Mouse (Mus musculus) Muller cell, postnatal 12 days (primary cell): ENCODE results near the gene Hif1an.

Experiments used
- DNase-seq: peaks from one replicate; pipeline ENCODE4 v3.0.0-alpha.2; 2015; ENCODE audit errors: inconsistent ontology term

Gene Hif1an

DNA sequence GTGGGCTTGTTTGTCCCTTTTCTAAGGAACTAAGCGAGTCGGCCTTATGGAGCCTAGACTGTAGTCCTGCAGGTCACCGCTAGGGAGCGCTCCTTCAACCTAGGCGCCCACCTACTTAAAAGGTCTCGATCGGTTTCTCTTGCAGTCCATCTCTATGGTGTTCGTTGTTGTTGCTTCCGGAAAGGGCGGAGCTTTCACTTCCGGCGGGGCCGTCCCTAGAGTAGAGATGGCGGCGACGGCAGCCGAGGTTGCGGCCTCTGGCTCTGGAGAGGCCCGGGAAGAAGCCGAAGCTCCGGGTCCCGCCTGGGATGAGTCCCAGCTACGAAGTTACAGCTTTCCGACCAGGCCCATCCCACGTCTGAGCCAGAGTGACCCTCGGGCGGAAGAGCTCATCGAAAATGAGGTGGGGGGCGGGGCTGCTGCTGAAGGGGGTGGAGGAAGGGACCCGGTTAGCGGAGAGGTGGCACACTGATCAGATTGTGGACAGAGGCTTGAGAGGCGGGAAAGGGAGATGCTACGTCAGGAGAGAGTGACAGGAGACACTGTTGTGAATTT is at the start of gene Hif1an:
Gene Hif1an (plus strand): TSS at position 199 of the 555 bp plus-strand sequence.
- peak; percentile 94 for DNase-seq

DNA sequence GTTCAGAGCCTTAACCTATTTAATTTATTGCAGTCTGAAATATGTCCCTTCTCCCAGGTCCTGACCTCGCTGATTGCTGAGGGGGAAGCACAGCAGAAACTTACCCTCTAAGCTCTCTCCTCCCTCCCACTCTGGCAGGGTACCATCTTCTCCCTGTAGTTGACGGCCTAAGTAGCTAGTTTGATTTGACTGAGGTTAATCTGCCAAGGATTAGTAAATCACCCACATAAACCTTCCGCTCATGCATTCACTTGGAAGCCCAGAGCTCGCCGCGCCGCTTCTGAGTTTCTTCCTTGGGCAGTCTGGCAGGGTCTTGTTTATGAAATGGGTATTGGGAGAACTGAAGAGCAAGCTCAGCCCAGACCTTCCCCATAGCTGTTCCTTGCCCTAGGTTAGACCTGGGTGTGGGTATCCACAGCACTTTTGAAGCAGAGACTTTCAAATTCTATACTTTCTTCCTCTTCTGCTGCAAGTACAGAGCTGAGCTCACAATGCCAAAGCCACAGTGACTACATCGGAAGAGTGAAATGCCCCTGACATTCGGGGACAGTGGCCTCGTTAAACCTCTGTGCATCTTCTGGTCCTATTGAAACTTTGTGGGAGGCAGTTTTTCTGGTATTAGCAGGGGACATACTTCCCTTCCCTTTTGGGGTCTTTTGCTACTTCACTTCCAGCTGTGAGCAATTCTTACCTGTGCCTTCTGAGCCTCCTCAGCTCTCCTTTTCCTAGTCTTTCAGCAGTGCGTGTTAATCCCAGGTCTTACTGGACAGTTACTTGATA is 49.4 kb upstream of the Hif1an start:
- no peak for DNase-seq

DNA sequence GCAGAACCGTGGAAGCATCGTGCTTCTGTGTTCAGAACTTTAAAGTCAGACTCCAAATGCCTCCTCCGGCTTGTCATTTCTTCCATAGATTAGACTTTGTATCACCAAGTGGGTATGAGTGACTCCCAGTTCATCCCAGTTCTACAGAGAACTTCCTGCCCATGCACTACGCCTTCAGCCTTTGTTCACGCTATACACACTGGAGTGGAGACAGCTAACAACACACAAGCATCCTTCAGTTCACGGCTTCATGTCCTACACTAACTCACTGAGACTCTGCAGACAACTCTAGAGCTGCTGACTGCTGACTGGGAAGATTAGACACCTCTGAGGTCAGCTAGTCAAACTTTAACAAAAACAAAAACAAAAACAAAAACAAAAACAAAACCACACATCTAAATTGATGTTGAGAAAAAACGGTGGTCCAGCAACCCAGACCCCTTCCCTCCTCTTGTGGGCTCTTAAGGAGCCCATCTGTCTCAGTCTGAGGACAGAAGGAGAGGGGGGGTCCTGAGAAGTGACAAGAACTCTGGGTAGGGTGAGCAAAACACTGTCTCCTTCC is 48.6 kb upstream of the Hif1an start:
- DNase-seq, result no peak

DNA sequence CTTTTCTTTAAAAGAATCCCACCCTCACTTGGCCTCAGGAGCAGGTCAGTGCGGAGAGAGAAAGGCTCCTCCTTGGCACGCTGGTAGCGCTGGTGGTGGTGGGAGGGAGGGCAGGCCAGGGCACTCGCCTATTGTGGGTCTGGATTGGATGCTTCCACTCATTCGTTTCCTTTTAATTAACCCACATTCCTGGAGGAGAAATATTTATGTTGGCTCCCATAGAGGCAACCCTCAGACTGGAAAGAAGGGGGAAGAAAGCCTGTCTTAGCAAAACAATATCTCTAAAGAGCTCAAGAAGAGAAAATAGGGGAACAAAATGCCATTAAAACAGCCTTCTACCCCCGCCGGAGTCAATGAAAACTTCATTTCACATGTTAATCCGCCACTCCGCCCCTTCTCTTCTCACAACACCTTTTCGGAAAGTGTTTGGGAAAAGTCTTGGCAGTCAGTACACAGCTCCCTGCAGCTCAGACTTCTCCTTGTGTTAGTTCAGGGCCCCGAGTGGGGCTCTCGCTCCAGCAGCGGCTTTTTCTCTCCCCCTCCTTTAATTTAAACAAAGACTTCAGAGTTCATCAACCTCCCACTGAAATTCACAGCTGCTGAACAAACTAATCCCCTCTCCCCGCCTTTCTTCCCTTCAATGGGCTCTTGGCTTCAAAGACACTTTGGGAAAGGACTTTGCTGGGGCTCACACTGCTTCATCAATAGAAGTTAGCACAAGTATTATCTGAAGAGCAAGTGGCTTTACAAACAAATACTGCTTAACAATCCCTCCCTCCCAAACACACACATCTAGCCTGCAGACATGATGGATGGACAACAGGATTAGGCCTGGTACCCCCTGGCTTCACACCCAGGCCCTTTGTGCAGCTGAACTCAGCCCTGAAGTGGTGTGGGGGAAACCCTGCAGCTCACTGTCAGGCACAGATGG is 47.9 kb upstream of the Hif1an start:
- DNase-seq, result peak; percentile 86

DNA sequence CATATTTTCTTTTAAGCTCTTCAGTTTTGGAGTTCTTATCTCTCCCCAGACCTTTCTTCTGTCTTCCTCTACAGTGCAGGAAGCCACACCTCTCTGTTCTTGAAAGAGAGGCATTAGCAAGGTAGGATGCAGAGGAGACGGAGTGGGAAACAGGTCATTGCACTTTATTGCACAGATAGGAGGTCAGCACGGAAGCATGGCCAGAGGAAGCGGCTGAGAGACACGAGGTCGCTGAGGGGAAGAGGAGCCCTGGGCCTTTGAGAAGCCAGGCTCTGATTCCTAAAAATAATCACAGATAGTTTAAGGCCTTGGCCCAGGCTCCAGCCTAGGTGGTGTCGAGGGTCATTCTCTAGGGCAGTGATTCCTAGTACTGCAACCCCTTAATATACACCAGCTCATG is 46.9 kb upstream of the Hif1an start:
- no peak for DNase-seq

DNA sequence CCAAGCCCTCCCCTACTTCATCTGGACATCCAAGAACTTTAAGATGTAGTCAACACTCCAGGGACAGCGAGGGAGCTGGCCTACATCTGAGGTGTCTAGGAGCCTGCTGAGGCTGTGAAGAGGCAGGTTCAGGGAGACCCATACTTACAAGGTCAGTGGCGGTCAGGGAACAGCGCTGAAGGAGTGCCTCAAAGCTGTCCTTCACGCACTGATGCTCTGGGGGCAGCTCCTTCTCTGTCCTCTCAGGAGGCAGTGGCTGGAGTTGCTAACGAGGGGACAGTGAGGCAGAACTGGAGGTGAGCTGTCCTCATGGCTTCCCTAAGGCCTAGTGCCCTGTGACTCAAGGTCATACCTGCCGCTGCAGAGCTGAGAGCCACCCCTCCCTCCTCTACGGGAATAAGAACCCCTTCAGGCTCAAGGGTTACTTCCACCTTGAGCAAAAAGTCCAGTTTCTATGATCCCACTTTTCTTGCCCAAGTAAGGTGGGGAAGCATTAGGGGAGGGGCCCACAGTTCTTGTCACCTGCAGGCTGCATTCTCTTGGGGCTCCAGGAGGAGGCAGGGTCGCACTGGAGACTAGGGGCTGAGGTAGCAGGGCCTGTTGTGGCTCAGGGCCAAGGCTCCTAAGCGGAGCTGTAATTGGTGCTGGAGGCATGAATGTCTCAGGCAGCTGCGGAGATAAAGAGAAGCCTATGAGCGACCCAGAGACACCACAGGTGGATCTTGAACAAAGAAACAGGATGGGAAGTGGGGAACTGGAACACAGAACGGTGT is 44.5 kb upstream of the Hif1an start:
- DNase-seq, result no peak

DNA sequence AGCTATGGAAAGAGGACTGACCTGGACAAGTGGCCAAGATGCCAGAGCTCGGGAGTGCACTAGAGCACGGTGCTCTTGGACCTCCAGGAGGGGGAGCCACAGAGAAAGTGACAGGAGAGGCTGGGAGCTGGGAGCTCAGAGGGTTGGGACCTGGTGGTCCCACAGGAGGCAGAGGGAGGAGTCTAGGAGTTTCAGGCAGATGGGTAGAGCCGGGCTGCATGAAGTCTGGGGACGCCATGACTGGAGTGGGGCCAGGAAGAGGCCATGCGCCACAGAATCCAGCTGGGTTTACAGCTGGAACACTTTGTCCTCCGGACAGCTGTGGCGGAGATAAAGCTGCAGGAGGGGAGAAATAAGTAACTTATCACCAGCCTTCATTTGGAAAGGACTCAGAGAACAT is 43.5 kb upstream of the Hif1an start:
- DNase-seq, result no peak

DNA sequence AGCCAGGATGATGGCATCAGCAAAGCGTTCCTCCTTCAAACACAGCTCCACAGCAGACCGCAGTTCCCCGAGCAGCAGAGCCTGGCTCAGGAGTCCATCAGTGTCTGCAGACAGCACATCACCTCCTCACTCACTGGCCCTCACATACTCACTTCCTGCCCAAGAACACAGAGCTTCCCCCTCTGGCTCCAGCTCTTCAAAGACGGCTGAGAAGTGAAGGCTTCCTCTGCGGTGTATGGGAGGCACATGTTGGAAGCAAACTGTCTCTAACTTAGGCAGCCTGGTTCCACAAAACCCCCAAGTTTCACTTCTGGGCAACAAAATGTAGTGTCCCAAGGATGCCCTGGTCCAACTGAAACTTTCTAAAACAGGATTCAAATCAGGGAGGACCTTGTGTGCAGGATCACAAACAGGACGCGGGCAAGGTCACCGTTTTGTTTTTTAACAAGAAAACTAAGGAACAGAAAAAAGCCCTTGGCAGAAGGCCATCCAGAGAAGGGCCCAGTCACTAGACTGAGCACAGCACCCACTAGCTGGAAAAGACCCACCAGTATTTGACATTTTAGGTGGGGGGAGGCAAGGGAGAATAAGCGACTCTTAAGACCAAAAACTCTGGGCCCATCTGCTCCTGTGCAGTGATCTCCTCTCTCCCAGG is 37.0 kb upstream of the Hif1an start:
- no peak for DNase-seq

DNA sequence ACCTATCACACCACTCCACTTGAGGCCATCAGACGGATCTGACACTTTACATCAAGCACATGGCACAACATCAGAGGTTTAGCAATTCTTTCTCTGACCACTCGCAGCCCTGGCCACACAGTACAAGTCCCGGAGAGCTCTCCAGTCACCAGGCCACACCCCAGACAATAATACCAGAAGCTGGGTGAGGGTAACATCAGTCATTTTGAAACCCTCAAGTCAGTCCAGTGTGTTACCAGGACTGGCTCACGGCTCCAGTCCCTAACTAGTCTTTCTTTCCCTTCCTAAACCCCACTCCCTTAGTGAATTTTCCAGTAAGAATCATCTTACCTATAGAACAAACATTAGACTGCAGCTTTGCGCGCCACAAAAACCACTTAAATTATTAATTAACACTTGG is 32.6 kb upstream of the Hif1an start:
- DNase-seq, result no peak

DNA sequence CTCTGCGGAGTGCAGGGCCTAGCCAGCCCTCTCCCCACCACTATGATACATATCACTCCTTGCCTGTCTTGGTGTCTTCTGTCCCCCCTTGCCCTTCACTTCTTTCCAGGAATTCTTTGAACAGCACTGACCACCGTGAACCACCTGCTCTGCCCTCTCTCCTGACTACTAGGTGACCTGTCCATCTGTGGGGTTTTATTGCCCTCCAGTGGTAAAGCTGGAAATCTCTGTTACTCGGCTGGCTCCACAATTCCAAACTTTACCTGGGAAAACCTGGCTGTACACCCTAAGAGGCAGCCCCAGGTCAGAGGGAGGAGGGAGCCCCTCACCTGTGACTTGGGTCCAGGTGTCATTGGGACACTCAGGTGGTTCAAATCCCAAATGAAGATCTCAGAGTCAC is 27.3 kb upstream of the Hif1an start:
- DNase-seq, result no peak

DNA sequence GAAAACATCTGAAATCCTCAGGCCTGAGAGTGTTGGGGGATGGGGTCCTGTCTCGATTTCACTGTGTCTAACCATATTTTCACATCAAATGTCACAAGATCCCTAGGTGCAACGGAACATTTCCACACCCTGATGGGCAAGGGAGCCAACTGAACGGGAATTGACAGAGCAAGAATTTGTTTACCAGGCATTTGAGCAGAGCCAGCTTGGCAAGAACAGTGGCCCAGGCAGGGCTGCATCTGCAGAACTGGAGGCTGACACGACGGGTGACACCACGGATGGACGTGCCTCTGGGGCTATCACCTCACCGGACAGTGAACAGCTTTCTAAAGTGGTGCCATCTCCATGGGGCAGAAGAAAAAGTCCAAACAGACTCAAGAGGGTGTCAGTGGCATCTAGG is 25.2 kb upstream of the Hif1an start:
- DNase-seq, result no peak

DNA sequence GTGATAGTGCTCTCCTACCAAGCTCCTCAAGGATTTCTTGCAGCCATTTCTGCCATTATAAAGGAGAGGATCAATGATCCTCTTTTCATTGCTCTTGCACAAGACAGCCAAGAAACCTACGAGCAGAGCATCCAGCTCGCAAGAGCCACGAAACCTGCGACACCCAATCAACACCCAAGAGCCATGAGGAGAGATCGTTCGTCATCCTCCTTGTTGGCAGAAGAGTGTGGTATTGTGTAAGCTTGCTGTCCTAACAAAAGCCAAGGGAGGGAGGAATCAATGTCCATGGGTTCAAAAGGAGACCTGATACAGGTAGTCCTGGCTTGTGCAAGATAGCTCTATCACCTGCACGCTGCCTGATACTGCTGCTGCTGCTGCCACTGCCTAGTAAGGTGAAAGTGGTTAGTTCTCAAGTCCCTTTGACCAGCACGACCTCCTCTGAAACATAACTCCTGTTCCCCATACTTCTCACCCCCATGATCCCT is 19.9 kb upstream of the Hif1an start:
- DNase-seq, result no peak

DNA sequence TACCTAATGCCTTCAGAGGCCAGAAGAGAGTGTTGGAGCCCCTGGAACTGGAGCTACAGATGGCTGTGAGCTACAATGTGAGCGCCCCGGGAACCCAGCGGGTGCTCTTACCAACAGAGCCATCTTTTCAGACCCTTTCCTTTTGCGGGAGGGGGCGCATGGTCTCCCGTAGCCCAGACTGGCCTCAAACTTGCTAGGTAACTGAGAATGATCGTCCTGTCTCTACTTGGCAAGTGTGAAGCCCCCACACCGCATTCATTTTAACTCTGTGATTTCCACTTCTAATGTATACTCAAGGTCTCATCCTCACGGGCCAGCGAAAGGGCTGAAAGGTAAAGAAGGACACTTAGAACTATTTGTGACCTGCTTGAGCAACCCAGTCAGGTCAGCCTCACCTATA is 18.3 kb upstream of the Hif1an start:
- DNase-seq, result no peak

DNA sequence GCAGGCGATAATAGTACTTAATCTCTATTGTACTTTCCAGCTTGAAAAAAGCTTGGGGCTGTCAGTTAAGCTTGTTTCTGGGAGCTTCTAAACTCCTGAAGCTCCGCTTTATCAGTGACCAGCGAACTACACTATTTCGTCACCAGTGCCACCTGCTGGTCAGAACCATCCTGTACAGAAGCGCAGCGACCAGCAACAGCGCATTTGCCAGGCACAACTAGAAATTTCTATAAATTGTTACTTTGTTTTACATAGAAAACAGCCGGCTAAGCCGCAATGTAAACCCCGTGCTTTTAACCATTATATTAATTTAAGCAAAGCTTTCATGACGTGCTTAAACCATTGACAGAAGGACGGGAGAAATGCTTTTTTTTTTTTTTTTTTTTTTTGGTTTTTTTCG is 17.9 kb upstream of the Hif1an start:
- DNase-seq, result peak; percentile 58

DNA sequence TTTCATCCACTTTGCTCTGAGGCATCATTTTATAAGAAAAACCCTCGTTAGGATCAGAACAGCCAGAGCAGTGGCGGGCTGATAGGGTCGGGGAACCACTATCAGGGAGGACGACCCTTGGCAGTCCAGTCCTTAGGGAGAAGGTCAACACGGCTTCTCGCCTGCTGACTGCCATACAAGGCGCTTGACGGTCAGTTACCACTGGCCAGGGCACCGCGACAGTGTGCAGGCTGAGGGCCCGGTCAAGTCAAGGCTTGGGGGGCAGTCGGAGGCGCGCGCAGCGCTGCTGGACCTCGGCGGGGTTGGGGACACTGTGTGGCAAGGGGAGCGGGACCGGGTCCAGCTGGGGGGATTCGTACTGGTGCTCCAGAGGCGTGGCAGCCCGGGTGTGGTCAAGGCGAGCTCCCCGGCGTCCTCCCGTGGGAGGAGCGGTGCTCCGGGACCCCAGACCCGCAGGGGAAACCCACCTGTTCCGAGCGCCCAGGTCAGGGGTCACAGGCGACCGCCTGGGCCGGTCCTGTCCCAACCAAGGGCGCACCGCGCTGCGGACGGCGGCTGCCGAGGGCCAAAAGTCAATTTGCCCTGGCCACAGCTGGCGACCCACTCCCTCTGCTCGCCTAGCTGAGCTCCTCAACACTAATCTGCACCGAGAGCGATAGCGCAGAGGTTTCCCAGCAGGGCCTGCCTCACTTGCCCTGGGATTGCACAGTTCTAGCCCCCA is 17.2 kb upstream of the Hif1an start, which contains the start of gene Sec31b:
Gene Sec31b (minus strand): TSS at position 544 of the 721 bp plus-strand sequence.
- peak; percentile 16 for DNase-seq

DNA sequence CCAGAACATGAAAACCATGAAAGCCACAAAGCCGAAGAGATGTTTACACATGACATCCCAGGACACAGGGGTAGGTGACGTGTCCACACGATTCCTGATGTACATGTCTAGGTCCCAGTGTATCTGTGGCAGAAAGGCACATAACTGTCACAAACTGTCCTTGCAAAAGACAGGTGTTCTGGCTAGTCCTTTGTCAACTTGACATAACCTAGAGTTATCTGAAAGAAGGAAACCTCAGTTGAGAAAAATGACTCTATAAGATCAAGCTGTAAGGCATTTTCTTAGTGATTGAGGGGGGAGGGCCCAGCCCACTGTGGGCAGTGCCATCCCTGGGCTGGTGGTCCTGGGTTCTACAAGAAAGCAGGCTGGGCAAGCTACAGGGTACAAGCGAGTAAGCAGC is 9.9 kb upstream of the Hif1an start, which contains the start of gene Gm20538:
Gene Gm20538 (minus strand): TSS at position 101 of the 400 bp plus-strand sequence.
- no peak for DNase-seq

DNA sequence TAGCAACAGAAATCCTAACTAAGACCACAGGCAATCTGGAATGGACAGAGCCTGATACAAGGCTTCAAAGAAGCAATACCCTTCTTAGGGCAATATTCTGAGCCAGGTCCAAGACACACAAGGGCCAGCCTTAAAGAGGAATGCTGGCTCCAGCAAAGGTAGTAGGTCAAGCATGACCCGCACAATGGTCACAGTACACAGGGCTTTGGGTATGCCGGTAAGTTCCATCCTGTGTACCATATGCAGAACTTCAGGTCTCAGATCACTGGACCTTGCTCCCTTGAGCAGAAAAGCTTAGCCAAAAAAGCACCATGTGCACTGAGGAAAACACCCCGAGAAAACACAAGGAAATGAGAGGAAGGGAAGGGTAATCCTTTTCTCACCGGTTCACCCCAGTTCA is 9.4 kb upstream of the Hif1an start:
- DNase-seq, result no peak

DNA sequence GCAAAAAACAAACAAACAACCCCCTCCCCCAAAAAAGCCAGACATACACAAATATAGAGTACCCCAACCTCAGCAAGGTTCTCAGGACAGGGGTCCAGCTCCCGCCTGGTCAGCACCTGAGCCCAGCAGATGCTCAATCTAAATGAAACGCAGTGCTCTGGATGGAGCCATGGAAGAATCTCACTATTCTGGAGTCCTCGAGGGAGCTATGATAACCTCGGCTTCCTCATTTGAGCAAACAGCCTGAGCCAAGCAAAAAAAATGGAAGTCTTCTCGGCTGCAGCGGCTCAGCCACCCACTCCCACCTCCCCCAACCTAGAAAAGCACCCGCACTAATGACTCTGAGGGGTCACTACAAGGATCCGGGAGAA is 8.2 kb upstream of the Hif1an start:
- DNase-seq, result no peak

DNA sequence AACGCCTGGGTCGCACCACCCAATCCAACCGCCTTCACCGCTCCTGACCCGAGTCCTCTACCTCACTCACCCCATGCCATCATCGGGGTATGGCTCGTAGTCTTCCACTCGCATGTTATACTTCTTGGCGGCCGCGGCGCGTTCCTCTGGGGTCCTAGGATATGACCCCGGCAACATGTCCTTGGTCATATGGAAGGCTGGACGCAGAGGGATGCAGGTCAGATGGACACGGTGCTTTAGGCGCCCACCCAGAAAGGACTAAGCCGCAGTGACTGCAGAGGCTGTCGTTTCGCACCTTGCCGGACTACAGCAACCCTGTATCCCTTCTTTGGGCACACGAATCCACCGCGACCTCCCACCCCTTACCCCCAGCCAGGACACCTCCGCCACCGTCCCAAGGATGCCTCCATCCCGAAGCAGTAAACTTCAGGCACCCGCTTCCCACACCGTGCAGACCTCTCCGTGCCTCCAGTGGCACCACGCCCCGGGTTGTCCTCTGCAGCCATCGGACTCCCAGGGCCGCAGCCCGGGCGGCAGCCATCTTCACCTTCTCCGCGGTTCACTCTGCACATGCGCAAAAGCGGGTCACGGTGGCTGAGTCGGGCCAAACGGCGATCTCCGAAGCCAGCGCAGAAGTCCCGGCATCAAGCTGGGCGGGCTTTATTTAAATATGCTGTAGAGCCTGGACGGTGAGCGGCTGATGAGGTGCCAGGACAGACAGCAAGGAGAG is 7.6 kb upstream of the Hif1an start, which contains the start of gene Ndufb8:
Gene Ndufb8 (minus strand): TSS at position 580 of the 730 bp plus-strand sequence.
- DNase-seq, result peak; percentile 89
